Mouse (Mus musculus) granulocyte monocyte progenitor cell, adult 5-6 weeks (primary cell): ENCODE results near the gene Hjurp. TPM values are rescaled to one million over a fixed set of nuclear protein-coding genes. Genes with fewer than 3 reads are reported as not detected.

Source experiments
- ATAC-seq: replicated peaks from 2 replicates; pipeline ENCODE4 v1.8.0; 2016; ENCODE audit warnings: mild to moderate bottlenecking, moderate TSS enrichment, inconsistent platforms; ENCODE audit not compliant: poor library complexity, severe bottlenecking
- total RNA-seq, 2 experiments: library from RNA; stranded (forward) in 1 of 2; stranded (reverse) in 1 of 2; fragments of 200-712, 200-1000 nt in 1 of 2; fragments of >200 nt in 1 of 2; fragmentation: Nextera tagmentation in 1 of 2; gene quantifications; 2 replicates each; pipeline ENCODE4 v1.2.3; 2014 to 2017

Gene Hjurp
- total RNA-seq, 2 experiments from 2014 or later = 136 to 142 TPM

DNA sequence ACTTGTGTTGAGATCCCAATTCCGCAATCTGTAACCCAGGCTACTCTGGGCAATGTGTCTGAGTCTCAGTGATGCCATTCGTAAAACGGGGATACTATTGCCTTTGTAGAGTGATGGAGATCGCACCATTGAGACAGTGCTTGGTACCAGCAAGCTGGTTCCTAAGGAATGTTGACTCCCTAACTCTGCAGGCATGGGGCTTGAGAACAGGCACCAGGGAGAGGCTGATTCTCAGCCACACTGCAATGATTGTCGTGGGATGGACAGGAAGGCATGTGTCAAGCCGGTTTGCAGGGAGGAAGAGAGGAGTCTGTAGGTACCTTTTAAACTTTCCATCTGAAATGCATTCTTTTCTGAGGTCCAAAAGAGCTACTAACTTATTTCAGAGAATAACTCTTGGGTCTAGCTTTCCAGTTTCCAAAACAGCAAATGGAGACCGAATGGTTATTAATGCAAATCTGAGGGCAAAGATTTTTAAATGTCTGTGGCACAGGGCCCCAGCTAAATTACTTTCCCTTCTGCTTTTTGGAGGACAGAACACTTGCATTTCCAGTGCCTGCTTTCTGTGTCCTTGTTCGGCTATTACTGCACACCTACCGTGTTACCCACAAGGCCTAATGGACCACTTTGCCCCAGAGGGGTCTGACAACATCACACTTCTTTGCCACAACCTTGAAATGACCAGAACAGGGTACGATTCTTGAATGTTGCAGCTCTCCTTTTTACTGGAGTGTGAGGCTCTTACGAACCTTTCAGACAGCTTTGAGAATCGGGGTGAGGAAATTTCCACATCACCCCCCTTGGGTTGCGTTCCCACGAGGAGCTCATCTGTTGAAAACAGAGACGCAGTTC lies 6.2 kb upstream of the Hjurp start:
- peak; percentile 43 for ATAC-seq

DNA sequence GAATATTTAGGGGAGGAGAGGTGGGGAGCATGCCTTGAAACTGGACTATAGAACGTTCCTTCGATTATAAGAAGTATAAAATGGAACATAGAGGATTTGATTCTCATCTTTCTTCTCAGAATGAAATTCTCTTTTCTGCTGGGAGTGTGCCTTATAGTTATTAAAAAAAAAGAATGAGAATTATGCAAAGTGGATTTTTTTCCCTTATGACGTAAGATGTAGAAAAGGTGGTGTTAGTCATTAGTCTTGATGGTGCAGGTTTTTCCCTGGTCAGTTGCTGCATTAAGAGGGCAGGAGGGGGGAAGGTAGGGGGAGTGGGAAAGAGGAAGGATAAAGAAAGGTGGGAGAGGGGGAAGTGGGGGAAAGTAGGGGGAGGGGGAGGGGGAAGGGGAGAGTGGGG lies 4.9 kb upstream of the Hjurp start:
- ATAC-seq = no peak

DNA sequence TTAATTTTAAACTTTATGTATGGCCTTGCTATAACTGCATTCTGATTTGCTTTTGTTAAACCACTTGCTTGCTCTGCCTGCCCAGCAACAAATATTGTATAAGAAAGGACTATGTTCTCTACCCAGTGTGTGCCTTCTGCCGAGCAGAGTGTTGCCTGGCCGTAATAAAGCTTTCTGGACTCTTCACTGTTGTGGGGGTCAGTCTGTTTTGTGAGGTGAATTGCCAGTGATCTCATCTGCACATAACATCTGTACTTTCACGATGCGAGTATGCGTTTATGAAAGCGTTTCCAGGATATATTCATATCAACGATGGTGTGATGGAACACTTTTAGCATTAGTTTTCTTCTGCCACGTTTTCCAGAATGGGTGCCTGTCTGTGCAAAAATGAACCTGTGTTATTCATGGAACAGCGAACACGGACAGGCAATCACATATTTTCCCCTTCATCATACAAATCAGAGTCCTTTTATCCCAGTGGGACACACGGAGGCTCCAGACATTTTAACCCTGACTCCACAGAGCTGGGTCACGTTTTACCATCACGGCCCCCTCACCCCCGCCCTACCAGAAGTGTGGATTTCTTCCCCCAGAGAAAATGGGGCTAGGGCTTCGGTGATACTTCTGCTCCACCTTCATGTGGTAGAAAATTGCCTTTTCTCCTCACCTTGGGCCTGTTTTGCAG lies 2.7 kb upstream of the Hjurp start:
- no peak for ATAC-seq

DNA sequence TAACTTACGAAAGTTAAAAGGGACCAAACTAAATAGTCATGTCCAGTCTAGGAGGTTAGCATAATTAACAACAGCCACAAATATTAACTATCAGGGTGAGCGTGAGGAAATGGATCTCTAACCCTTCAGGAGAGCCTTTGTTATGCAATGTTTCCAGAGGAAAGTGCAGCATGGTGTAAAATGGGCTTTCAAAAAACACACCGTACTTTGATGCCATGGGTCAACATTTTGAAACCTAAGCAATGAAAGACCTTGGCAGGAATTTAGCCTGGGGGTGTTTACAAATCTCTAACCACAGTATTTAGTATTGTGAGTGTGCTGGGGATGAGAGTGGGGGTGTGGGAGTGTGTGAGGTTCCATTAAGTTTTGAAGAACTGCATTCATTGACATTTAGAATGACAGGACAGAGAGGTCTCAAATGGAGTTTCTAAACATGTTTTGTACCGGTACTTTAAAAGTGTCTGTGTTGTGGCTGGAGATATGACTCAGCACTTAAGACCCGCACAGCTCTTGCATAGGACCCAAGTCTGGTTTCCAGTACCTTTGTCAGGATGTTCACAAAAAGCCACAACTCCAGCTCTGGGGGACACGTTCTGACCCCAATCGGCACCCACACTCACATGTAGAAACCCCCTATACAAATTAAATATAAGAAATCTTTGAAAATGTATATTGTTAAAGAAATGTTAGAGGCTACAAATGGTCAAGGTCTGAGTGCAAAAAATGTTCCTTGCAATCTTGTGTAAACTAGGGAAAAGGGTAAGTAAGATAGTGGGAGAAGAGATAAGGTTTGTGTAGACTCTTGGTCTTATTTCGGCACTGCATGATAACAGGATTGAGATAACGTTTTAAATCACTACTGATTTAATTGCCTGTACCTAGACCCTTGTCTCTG lies 1.9 kb upstream of the Hjurp start:
- 0 out of 2 replicates have a peak, but pooled peaks have one; percentile 0 for ATAC-seq

DNA sequence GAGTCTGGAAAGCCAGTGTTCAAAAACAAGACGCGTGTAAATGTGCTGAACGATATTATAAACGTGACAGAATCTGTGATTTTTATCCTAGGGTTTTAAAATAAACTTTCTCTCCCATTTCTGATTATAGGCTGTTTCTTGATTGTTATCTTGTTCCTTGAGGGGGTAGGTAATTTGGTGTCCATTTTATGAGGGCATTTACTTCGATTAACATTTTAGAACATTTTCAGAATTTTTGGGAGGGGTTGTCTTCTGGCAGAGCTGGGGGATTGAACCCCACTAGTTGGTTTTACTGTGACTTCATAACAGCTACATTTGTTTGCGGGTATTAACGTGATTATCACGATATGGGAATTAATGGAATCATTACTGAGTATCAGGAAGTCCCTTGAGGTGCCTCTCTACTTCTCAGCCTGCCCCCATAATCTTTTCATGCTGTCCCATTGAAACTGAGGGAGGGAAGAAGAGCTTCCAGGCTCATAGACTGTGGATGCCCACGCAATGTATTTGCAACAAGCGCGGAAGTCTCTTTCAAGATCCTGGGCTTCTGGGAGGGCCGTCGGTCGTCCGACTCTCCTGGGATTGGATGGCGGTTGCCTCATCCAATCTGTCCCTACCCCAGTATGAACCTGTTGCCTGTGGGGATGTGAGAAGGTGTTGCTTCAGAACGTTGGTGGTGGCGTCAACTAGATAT lies 532 bp upstream of the Hjurp start:
- peak; percentile 10 for ATAC-seq

DNA sequence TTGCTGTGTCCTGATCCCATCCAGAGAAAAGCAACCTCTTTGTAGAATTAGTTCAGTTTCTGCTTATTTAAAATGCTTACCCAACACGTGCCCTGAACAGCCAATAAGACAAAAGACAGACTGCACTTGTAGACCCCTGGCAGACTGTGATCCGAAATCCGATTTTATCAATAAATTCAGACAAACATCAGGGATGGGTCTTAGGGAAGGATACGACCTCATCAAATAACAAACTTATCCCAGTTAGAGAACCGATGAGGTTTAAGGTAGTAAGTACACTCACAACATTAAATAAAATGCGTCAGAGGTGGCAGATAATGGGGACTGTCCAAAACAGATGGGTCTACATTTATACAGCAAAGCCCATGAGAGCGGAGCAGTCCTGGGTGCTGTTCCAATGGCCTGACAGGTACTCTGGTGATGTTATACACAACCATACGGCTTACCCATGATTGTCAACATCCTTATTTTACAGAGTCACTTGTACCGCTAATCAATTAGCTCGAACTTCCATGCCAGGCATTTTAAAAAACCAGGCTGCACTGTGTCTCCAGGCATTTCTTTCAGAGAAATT lies 822 bp downstream of the Hjurp start:
- peak; percentile 9 for ATAC-seq

DNA sequence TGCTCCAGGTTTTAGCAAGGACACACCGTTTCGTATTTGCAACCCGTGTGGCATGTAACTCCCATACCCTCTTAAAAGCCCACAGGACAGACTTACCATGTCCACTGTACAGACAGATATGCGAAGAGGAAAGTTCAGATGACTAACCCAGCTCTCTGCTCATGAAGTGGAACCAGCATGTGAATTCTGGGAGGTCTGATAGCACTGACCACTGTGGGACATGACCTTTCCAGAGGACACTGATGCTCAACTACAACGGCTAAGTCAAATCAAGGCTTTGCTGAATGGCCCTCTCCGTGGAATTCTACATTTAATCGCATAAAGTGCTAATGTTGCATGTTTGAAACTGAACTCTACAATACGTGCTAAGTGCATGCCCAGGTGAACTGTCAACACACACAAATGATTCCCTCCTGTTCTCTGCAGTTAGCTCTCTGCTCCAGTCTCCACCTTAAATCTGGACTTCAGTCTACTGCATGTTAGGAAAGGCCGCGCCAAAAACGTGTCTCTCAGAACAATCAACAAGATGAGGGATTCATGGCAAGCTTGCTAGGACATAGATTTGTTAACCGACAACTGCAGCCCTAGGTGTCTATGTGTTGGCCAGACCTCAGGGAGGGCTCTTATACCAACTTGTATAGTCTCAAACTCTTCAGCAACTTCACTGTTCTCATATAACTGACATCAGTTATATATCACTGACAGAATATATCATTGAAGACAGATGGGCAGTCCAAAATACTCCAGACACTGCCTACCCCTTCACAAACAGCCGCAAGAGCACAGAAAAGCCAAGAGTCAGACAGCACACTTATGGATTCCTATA lies 1.5 kb downstream of the Hjurp start:
- no peak for ATAC-seq

DNA sequence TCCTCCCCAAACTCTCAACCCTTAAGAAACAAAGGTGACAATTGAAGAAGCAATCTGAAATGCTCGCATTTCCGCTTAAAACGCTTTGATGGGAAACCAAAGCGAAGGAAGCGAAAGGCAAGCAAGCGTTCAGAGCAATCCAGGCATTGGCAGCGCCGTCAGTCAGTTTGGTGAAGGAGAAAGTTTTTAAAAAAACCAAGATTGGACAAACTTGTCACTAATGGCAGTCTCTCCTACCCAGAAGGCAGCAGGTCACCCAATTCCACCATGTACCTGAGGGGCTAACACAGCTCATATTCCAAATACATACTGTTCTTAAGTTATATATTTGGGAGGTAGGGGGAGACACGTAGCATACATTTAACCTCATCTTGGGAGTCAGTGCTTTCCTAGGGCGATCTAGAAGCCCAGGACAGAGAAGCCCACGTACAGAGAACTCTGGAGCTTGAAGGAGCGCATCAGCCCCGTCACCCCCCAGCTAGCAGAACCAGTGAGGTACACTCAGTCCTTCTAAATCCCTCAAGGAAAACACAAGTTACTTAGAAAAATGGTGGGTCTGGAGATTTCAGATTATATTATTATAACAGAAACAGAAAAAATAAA lies 2.3 kb downstream of the Hjurp start:
- ATAC-seq = no peak

DNA sequence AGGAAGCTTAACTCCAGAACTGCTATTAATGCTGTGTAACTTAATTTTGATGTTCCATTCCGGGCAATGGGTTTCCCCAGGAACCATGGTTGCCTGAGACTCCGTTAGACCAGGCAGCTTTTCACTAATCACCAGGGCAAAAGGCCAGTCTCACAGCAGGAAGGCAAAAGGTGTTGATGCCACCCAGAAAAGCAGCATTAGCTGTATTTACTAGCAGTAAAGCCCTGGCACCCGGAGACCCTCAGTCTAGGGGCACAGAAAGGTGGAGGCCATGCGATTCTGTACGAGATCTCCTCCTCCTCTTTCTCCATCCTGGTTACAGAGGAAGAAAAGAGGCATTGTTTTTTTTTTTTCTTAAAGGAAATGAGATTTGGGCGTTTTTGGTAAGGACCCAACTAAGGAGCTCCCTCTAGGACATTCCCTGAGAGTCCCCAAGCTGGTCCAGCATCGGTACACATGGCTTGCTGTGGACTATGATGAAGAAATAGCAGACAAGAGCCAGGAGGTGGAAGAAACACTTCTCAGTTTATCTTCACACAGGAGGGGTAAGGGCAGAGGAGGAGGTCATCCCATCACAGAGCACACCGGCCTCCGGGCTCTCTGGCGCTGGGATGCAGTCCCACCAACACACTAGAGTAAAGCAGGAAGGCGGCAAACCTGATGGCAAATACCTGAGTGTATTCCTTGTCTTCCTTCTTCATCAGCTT lies 2.9 kb downstream of the Hjurp start:
- no peak for ATAC-seq

DNA sequence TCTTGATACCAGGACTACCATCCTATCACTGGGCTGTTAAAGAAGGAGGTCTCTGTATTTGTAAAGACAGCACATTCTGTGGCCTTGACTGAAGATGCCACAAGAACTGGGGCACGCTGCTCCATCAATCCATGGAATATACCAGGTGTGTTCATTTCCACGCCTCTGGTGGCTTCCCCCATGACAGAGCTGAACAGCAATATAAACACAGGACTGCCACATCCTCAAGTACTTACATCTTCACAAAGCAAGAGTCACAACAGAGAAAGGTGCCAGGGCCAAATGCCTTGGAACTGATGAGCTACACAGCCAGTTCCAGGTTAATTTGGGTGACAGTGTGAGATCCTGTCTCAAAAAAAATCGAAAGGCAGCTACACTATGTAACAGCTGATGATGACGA lies 3.6 kb downstream of the Hjurp start:
- no peak for ATAC-seq

DNA sequence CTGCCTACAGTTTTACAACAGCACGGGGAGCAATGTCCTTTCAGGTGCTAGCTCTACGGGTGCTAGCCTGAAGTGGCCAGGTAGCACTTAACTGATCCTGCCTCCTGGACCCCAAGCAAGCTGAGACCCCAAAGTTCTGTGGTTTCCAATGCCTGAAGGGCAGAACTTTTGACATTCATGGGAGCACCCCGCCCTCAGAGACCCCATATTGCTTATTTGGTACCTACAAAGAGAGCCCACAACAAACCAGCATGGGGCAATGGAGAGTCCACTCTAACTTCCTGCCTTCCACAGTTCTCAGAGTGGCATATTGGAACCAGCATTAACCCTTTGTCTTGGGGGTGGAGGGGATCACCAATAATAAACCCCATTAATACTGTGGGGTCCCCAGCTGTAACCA lies 4.1 kb downstream of the Hjurp start:
- no peak for ATAC-seq

DNA sequence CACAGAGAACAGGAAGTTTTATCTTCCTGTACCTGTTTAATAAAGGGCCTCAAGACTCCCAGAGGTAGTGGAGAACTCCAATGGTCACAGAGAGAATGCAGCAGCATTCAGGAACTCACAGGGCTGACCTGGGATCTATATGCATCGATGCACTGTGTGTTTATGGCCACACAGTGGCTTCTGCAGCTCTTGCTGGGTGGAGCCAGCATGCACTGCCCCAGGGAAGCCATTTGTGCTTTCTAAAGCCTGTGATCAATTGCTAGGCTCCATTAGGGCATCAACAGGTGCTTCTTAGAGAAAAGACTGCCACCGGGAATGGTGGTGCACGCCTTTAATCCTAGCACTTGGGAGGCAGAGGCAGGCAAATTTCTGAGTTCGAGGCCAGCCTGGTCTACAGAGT lies 4.6 kb downstream of the Hjurp start:
- no peak for ATAC-seq

DNA sequence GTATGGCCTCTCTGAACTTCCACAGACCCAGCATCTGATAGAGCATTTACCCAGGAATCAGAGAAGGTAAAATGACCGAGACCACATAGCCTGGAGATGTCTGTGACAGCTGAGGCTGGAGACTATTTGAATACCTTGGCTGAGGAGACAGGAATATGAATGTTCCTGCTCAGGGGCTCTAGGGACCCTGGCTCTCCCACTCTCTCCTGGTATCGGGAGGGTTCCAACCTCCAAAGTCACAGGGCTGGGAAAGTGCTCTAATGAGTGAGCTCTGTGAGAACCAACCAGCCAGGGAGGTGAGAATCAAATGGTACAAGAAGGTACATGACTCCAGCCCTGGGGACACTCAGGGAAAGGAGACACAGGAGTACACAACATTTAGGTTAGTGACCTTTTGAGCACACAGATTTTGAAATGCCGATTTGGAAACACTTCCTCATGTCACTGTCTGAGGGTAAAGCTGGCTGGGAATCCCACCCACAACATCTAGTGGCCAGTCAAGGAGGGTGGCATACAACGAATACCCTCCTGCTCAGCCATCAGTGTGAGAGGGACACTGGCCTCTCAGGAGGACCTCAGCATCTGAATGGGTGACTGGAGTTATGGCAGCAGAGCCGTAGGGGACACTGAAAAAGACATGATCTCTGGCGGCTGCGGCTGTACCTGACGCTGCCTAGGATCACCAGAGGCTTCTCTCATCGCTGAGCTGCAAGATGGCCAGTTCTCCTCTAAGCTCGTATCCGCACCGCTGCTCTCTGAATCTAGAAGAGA lies 7.7 kb downstream of the Hjurp start:
- peak; percentile 13; the same call in 1 of the 2 replicates for ATAC-seq

DNA sequence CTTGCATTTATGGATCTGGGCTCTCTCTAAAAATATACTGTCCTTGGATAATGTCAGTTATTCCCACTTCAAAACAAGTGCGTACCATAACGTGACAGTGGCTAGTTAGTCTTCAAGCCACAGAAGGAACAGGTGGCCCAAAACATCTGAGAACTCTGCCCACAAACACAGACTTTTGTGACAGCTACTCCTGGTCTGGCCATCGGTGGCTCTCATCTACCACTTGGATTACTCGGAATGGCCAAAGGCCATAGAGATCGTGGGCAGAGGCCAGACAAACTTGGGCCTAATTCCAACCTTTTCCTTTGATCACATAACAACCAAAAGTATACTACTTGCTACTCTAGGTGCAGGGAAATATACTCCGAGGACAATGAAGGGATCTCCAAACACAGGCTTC lies 9.4 kb downstream of the Hjurp start:
- no peak for ATAC-seq

DNA sequence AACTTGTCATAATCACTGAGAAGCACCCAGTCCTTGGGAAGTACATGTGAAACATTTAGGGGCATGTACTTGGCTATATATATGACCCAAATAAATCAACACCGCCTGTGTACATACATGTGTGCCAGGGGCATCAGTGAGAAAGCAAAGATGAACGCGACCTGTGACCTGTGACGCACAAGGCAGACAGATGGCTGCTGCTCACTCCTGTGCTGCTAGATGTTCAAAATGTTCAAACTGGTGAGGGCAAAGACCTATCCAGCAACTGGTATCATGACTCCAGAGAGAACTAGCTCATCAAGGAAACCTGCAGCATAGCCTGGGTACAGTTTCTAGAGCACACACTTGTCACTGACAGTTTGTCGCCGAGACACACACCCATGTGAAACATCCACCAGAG lies 9.9 kb downstream of the Hjurp start:
- ATAC-seq = no peak

DNA sequence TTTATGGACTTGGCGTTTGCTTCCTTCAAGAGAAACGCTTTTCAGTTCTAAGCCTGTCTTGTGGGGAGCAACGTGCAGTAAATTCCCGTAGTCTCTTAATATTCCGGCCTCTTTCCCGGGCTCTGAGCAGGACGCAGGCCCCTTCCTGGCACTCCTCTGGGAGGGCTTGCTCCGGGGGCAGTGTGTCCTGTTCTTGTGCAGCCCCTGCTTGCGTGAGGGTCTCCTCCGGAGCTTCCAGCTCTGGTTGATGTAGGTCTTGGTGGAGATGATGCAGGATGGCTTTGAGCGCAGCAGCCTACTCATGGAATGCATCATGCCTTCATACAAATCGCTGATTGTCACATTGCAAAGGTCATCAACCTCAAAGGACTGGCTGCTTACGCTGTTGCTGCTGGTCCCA lies 11.3 kb downstream of the Hjurp start:
- no peak for ATAC-seq

DNA sequence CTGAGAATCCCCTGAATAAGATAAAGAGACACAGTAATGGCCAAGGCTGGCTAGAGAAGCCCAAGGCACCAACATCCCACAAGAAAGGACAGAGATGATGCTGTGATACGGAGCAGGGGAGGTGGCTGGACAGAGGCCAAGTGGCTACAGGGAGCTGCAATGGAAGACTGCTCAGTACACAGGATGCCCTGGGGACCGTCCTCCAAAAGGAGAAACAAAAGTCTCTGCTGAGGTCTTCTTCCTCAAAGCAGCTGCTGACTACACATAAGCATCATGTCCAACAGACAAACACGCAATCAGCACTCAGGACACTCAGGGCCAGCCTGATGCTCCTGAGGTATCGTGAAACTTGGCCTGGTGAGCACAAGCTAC lies 12.6 kb downstream of the Hjurp start:
- no peak for ATAC-seq
